Mouse (Mus musculus): ENCODE data around the gene Gpr156.

GRCm38 (mm10) chr16:37898790-37899189 is 17.5 kb upstream of the Gpr156 start:
- TF ChIP-seq ZNF384 (IDR thresholded peaks at IDR 0.05; ENCODE audit: low read depth, low read length) (no peak), ZC3H11A (IDR thresholded peaks at IDR 0.05; ENCODE audit: borderline replicate concordance, low read depth, low read length) (no peak), HCFC1 (IDR thresholded peaks at IDR 0.05; ENCODE audit: borderline replicate concordance, insufficient read depth, low read length) (no peak)

Measured in ES-E14 (cell line).